Mouse (Mus musculus) heart, postnatal 0 days (tissue): ENCODE results near the gene Inpp4a. TPM values are rescaled to one million over a fixed set of nuclear protein-coding genes. Genes with fewer than 3 reads are reported as not detected.

Experiments
- ATAC-seq: fragments of 200-750 bp; cut with Nextera tagmentation; 2 replicates; pipeline ENCODE4 v1.8.0; 2017; ENCODE audit warnings: low read depth, moderate number of reproducible peaks, moderate library complexity; ENCODE audit not compliant: insufficient read depth
- DNase-seq: peaks from one replicate; pipeline ENCODE4 v3.0.0-alpha.2; 2016; ENCODE audit warnings: low spot score
- H3K27ac ChIP-seq: fragments of 300-500 bp; sonication (generic); 2 replicates; pipeline ENCODE4 v1.5.1; 2014; ENCODE audit warnings: low read depth, mild to moderate bottlenecking
- H3K27me3 ChIP-seq: fragments of 300-500 bp; sonication (generic); 2 replicates; pipeline ENCODE4 v1.6.1; 2014; ENCODE audit warnings: low read length, mixed read lengths; ENCODE audit not compliant: control insufficient read depth, insufficient read depth
- H3K36me3 ChIP-seq: fragments of 300-500 bp; sonication (generic); replicated peaks from 2 replicates; pipeline ENCODE4 v1.6.1; 2014; ENCODE audit warnings: low read length, mixed read lengths; ENCODE audit not compliant: control insufficient read depth, insufficient read depth
- H3K4me1 ChIP-seq: fragments of 300-500 bp; sonication (generic); 2 replicates; pipeline ENCODE4 v1.6.1; 2014; ENCODE audit warnings: antibody characterized with exemption; ENCODE audit not compliant: control insufficient read depth, insufficient read depth
- H3K4me2 ChIP-seq: fragments of 300-500 bp; sonication (generic); 2 replicates; pipeline ENCODE4 v1.6.1; 2014; ENCODE audit warnings: low read depth, mild to moderate bottlenecking, low read length, moderate library complexity
- H3K4me3 ChIP-seq: fragments of 300-500 bp; sonication (generic); 2 replicates; pipeline ENCODE4 v1.5.1; 2014; ENCODE audit warnings: low read depth, low read length
- H3K9ac ChIP-seq: fragments of 300-500 bp; sonication (generic); replicated peaks from 2 replicates; pipeline ENCODE4 v1.6.1; 2014; ENCODE audit warnings: low read depth, low read length, mixed read lengths
- H3K9me3 ChIP-seq: fragments of 300-500 bp; sonication (generic); replicated peaks from 2 replicates; pipeline ENCODE4 v1.6.1; 2016; ENCODE audit warnings: low read length; ENCODE audit not compliant: control insufficient read depth
- CTCF ChIP-seq: IDR thresholded peaks from 2 replicates; pipeline ENCODE4 v1.5.1; 2016; ENCODE audit warnings: antibody characterized with exemption, control low read depth, low read depth
- EP300 ChIP-seq: IDR thresholded peaks from 2 replicates; pipeline ENCODE4 v1.6.1; 2016; ENCODE audit warnings: antibody characterized with exemption, low read depth
- WGBS: fragments of 180-500 bp; shearing (Covaris S2); extraction: QIAGEN DNeasy Blood & Tissue Kit; methylation state at CpG from one replicate; pipeline ENCODE4 v1.1.7; 2014; 5-methylcytosine and 5-hydroxymethylcytosine counted together
- polyA plus RNA-seq: library from polyadenylated mRNA; unstranded; fragments of >200 nt; fragmentation: Nextera tagmentation; extraction: Ambion mirVana; gene quantifications from 2 replicates; pipeline ENCODE4 v1.2.1, GENCODE M21; 2015
- total RNA-seq: library from RNA; depleted of rRNA; stranded (reverse); fragments of >200 nt; gene quantifications from 2 replicates; pipeline ENCODE4 v1.2.3, GENCODE M21; 2014; ENCODE audit warnings: low replicate concordance

The Inpp4a gene
- total and polyA plus RNA-seq, 2 experiments from 2014 or later, result 8.8 to 9.5 TPM

GRCm38 (mm10) chr1:37336022-37336421 lies 36.4 kb downstream of the Inpp4a start:
- H3K9ac ChIP-seq, result no peak overlapping the region
- H3K27me3 ChIP-seq, result no peaks in the 10 kb centered on the region
- no peak overlapping the region for H3K27ac ChIP-seq
- peaks cover 15% of the 10 kb centered on the region; the same call in 1 of the 2 replicates for H3K4me1 ChIP-seq
- no peaks in the 10 kb centered on the region for H3K36me3 ChIP-seq
- no peak overlapping the region for H3K4me3 ChIP-seq
- WGBS, result 80% methylated on average over 2 of the region's 2 CpGs
- H3K9me3 ChIP-seq, result no peaks in the 10 kb centered on the region
- TF ChIP-seq CTCF (no peak), EP300 (no peak)
- H3K4me2 ChIP-seq, result no peak overlapping the region
- ATAC-seq (no peak), DNase-seq (no peak)

DNA sequence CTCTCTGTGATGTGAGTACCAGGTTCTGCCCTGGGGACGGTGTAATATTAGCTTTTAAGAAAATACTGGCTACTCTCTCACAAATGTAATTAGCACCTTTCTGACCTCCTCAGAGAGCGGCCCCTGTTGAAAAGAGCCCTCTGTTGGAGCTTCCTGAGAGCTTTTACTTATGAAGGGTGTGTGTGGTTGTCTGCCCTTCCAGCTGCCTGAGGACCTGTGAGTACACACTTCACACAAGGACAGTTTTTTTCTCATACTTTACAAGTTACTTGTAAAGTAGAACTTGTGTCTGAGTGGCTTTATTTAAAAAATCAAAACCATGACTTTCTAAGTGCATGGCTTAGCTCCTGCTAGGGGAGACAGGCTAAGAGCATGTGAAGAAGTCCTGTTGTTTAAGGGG lies 37.1 kb downstream of the Inpp4a start:
- Histone ChIP-seq H3K27ac (no peak overlapping the region), H3K36me3 (no peaks in the 10 kb centered on the region)
- 53% methylated on average over 2 of the region's 2 CpGs for whole genome bisulfite sequencing

DNA sequence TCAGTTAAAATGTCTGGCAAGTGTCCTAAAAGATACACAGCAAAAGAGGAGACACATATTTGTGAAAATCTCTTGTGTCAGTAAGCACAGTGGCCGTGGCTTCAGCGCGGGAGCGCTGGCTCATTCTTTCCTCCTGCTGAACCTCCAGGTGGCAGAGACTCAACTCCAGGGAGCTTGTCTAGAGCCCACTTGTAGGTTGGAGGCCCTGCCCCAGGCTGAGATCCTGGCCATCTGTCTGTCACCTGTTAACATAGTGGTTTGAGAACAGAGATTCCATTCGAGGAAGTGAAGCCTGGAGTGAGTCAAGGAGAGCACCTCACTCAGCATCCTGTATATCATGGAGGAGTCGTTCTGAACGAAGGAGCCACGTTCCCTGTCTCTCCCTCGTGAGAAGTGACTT lies 37.6 kb downstream of the Inpp4a start:
- no peak for DNase-seq
- Histone ChIP-seq H3K27ac (no peak overlapping the region), H3K4me2 (no peak overlapping the region), H3K9me3 (no peaks in the 10 kb centered on the region), H3K9ac (no peak overlapping the region), H3K27me3 (no peaks in the 10 kb centered on the region), H3K4me1 (peaks cover 23% of the 10 kb centered on the region), H3K36me3 (no peaks in the 10 kb centered on the region), H3K4me3 (no peak overlapping the region)
- WGBS, result 38% methylated on average over 9 of the region's 9 CpGs
- TF ChIP-seq CTCF (no peak), EP300 (no peak)
- no peak for ATAC-seq

More for the DNA sequence above, 37.1 kb downstream of the Inpp4a start:
- H3K4me3 ChIP-seq, result no peak overlapping the region
- H3K9ac ChIP-seq, result no peak overlapping the region; the same call in 1 of the 2 replicates
- DNase-seq (no peak), ATAC-seq (no peak)
- no peaks in the 10 kb centered on the region for H3K9me3 ChIP-seq
- H3K27me3 ChIP-seq, result no peaks in the 10 kb centered on the region
- no peak overlapping the region for H3K4me2 ChIP-seq
- TF ChIP-seq EP300, result no peak
- TF ChIP-seq CTCF, result no peak
- peaks cover 18% of the 10 kb centered on the region for H3K4me1 ChIP-seq

DNA sequence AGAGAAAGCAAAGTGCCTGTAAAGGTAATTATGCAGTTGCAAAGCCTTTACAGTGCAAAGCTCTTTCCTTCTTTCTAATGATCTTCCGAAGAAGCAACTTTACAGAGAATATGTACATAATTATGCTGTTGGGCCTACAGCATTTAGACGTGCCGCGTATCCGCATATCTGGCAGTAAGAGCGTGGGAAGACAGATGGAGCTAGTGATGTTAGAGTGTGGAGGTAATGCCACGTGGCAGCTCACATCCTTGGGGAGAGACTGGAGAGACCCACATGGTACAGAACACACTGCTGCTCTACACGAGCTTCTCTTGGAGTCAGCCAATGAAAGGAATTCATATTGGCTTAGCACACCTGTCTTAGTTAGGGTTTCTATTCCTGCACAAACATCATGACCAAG lies 39.5 kb downstream of the Inpp4a start:
- no peak overlapping the region for H3K4me3 ChIP-seq
- ATAC-seq (no peak), DNase-seq (no peak)
- TF ChIP-seq CTCF, result no peak
- TF ChIP-seq EP300, result no peak
- H3K36me3 ChIP-seq, result no peaks in the 10 kb centered on the region
- no peaks in the 10 kb centered on the region for H3K9me3 ChIP-seq
- no peak overlapping the region for H3K4me2 ChIP-seq
- H3K4me1 ChIP-seq, result peaks cover 26% of the 10 kb centered on the region
- H3K27ac ChIP-seq, result no peak overlapping the region
- H3K9ac ChIP-seq, result no peak overlapping the region
- 92% methylated on average over 8 of the region's 8 CpGs for WGBS
- H3K27me3 ChIP-seq, result no peaks in the 10 kb centered on the region

DNA sequence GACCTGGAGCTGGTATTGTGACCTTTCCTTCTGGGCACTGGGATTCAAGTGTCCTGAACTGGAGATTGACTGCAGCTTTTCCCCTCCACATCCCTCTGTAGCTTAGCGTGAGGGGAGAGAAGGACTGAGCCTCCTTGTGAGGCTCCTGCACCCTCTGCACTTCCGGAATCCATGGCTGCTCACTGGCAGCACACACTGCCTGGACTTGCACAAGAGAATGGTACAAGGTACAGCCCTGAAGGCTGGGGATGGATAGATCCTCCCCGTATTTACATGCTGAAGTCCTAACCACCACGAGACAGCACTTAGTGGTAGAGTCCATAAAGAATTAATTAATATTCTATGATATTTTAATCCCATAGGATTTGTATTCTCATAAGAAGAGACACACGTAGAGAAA lies 41.7 kb downstream of the Inpp4a start:
- H3K9ac ChIP-seq, result no peak overlapping the region
- H3K4me2 ChIP-seq, result no peak overlapping the region
- H3K9me3 ChIP-seq, result no peaks in the 10 kb centered on the region
- no peak overlapping the region; the same call in 1 of the 2 replicates for H3K27ac ChIP-seq
- DNase-seq, result no peak
- WGBS, result 83% methylated on average over 5 of the region's 5 CpGs
- H3K36me3 ChIP-seq, result no peaks in the 10 kb centered on the region
- ATAC-seq, result no peak
- H3K4me1 ChIP-seq, result peaks cover 20% of the 10 kb centered on the region
- TF ChIP-seq CTCF, result no peak
- TF ChIP-seq EP300, result no peak
- H3K27me3 ChIP-seq, result no peaks in the 10 kb centered on the region
- no peak overlapping the region for H3K4me3 ChIP-seq

GRCm38 (mm10) chr1:37341914-37342313 lies 42.2 kb downstream of the Inpp4a start:
- DNase-seq (peak; percentile 43), ATAC-seq (peak; percentile 80)
- Histone ChIP-seq H3K27ac (peak overlapping the region; percentile 15; the same call in 1 of the 2 replicates), H3K9me3 (no peaks in the 10 kb centered on the region), H3K4me1 (peaks cover 23% of the 10 kb centered on the region), H3K9ac (no peak overlapping the region), H3K27me3 (no peaks in the 10 kb centered on the region), H3K36me3 (no peaks in the 10 kb centered on the region), H3K4me2 (no peak overlapping the region), H3K4me3 (no peak overlapping the region)
- TF ChIP-seq EP300 (no peak), CTCF (no peak)
- whole genome bisulfite sequencing, result 33% methylated on average over 4 of the region's 4 CpGs
